Mouse (Mus musculus) liver, embryonic 15.5 days (tissue): ENCODE data around the gene Gpr135. TPM values are rescaled to one million over a fixed set of nuclear protein-coding genes. Genes with fewer than 3 reads are reported as not detected.
"Not testable (repeated sequence)": the region's sequence is repeated elsewhere in the genome, so short reads cannot be mapped to it uniquely, and the experiment has no call there.

Experiments used
- ATAC-seq: fragments of 200-750 bp; cut with Nextera tagmentation; 2 replicates; pipeline ENCODE4 v1.8.0; 2017; ENCODE audit warnings: moderate number of reproducible peaks, mild to moderate bottlenecking, moderate library complexity; ENCODE audit not compliant: insufficient read depth
- H3K27ac ChIP-seq: fragments of 300-500 bp; sonication (generic); replicated peaks from 2 replicates; pipeline ENCODE4 v1.5.1; 2015; ENCODE audit warnings: mild to moderate bottlenecking, inconsistent platforms
- H3K27me3 ChIP-seq: fragments of 300-500 bp; sonication (generic); 2 replicates; pipeline ENCODE4 v1.6.1; 2015; ENCODE audit warnings: mild to moderate bottlenecking, inconsistent platforms
- H3K36me3 ChIP-seq: fragments of 300-500 bp; sonication (generic); replicated peaks from 2 replicates; pipeline ENCODE4 v1.6.1; 2015; ENCODE audit warnings: moderate library complexity, mild to moderate bottlenecking, inconsistent platforms
- H3K4me1 ChIP-seq: fragments of 300-500 bp; sonication (generic); replicated peaks from 2 replicates; pipeline ENCODE4 v1.6.1; 2015; ENCODE audit warnings: inconsistent platforms
- H3K4me2 ChIP-seq: fragments of 300-500 bp; sonication (generic); 2 replicates; pipeline ENCODE4 v1.6.1; 2015; ENCODE audit warnings: moderate library complexity, mild to moderate bottlenecking, inconsistent platforms
- H3K4me3 ChIP-seq: fragments of 300-500 bp; sonication (generic); replicated peaks from 2 replicates; pipeline ENCODE4 v1.5.1; 2015; ENCODE audit warnings: mild to moderate bottlenecking, inconsistent platforms
- H3K9ac ChIP-seq: fragments of 300-500 bp; sonication (generic); 2 replicates; pipeline ENCODE4 v1.6.1; 2015; ENCODE audit warnings: moderate library complexity, mild to moderate bottlenecking, inconsistent platforms
- H3K9me3 ChIP-seq: fragments of 300-500 bp; sonication (generic); replicated peaks from 2 replicates; pipeline ENCODE4 v1.6.1; 2016; ENCODE audit warnings: inconsistent platforms
- WGBS: fragments of 180-500 bp; shearing (Covaris S2); methylation state at CpG from one replicate; pipeline ENCODE4 v1.1.7; 2015; ENCODE audit warnings: mixed read lengths; ENCODE audit not compliant: insufficient replicate concordance; 5-methylcytosine and 5-hydroxymethylcytosine counted together
- polyA plus RNA-seq: library from polyadenylated mRNA; unstranded; fragments of >200 nt; fragmentation: Nextera tagmentation; extraction: Ambion mirVana; gene quantifications from 2 replicates; pipeline ENCODE4 v1.2.1, GENCODE M21; 2015

The Gpr135 gene
- polyA plus RNA-seq, 1 experiment from 2014 or later, result 0.12 TPM

- Histone ChIP-seq H3K4me3 (no peak overlapping the region), H3K4me1 (no peaks in the 10 kb centered on the region), H3K27me3 (0 out of 2 replicates have a peak, but pooled peaks cover 6% of the 10 kb centered on the region), H3K9ac (no peak overlapping the region), H3K36me3 (no peaks in the 10 kb centered on the region), H3K9me3 (no peaks in the 10 kb centered on the region), H3K4me2 (no peak overlapping the region), H3K27ac (no peak overlapping the region)
- no peak for ATAC-seq
- 60% methylated on average over 4 of the region's 4 CpGs for WGBS
Observed at GRCm38 (mm10) chr12:72050821-72051220, 20.1 kb downstream of the Gpr135 start.

DNA sequence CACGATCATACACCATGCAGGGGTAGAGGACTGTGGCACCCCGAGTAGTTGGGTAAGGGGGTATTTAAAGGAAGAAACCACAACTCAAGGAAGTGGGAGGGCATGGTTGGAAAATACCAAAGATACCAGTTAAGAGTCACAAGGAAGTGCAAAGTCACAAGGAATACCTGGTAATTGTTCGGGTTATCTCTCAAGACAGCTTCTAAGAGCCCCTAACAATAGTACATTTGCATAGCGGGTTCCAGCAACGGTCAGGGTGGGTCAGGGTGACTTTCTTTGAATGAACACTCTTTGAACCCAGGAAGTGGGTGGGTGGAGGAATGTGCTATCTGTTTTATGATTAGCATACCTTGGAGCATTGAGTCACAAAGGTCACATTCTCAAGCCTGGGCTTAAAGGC lies 20.8 kb downstream of the Gpr135 start:
- not testable (repeated sequence) for H3K27me3 ChIP-seq, H3K9ac ChIP-seq, H3K27ac ChIP-seq, H3K36me3 ChIP-seq, H3K4me3 ChIP-seq, H3K4me2 ChIP-seq, H3K4me1 ChIP-seq, ATAC-seq, H3K9me3 ChIP-seq
- 78% methylated on average over 5 of the region's 5 CpGs for whole genome bisulfite sequencing

DNA sequence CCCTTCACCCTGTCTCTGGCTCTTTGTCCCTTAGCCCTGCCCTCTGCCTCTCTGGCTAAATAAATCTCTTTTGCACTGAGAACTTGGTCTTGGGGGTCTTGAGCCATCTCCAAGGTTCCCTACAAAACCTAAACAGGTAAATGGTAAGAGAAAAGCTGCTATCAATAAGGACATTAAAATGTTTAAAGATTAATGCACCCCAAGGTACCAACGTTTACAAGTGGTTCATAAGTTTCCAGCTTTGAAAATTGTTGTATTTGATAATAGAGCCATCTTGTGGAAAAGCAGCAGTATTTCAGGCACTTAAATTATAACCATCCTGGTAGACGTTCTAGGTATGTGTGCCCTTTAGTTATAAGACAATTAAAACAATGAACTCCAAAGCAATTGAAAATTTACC lies 23.4 kb downstream of the Gpr135 start:
- Histone ChIP-seq H3K4me2 (no peak overlapping the region), H3K9me3 (no peaks in the 10 kb centered on the region), H3K27me3 (0 out of 2 replicates have a peak, but pooled peaks cover under 1% of the 10 kb centered on the region), H3K36me3 (no peaks in the 10 kb centered on the region), H3K4me3 (no peak overlapping the region), H3K27ac (no peak overlapping the region), H3K4me1 (no peaks in the 10 kb centered on the region), H3K9ac (no peak overlapping the region)
- WGBS, result 6% methylated on average over 2 of the region's 2 CpGs
- no peak for ATAC-seq

DNA sequence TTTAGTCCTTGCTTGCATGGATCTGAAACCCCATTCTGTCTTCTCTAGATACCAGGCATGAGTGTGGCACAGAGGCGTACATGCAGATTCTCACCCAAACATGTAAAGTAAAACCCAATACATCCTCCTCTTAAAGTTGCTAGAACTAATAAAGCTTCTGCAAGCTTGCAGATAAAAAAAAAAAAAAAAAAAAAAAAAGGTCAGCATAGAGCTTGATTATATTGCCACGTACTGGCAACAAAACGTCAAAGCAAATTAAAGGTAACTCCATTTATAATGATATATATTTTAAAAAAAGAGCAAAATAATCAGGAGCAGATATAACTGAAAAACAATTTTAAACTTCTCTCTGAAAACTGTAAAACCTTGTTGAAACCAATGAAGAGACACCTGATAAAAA lies 29.7 kb downstream of the Gpr135 start:
- WGBS, result 72% methylated on average over 3 of the region's 3 CpGs
- Histone ChIP-seq H3K27me3 (no peaks in the 10 kb centered on the region), H3K4me1 (0 out of 2 replicates have a peak, but pooled peaks cover 1% of the 10 kb centered on the region), H3K4me2 (no peak overlapping the region), H3K9ac (no peak overlapping the region), H3K36me3 (no peaks in the 10 kb centered on the region), H3K4me3 (no peak overlapping the region), H3K27ac (no peak overlapping the region), H3K9me3 (no peaks in the 10 kb centered on the region)
- ATAC-seq, result no peak

DNA sequence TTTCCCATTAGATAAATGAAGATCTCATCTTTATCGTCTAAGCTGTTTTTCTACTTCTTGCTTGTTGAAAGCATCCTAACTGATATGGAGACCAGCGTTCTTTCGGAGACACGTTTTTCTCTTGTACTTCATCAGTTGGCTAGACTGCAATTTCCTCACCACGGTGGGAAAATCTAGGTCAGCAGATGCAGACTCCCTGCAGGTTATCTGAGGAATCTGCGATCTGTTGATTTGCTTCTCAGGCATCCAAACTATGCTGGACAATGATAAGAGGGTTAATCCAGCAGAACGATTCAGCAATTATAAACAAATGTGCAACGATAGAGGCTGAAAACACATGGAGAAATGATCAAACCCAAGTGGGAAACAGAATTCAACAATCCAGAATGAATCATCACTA lies 31.4 kb downstream of the Gpr135 start:
- H3K4me3 ChIP-seq, result no peak overlapping the region
- no peak overlapping the region for H3K27ac ChIP-seq
- H3K36me3 ChIP-seq, result no peaks in the 10 kb centered on the region
- no peak overlapping the region for H3K9ac ChIP-seq
- no peaks in the 10 kb centered on the region for H3K9me3 ChIP-seq
- WGBS, result 50% methylated on average over 8 of the region's 8 CpGs
- H3K4me2 ChIP-seq, result no peak overlapping the region
- H3K27me3 ChIP-seq, result no peaks in the 10 kb centered on the region
- no peak for ATAC-seq
- 0 out of 2 replicates have a peak, but pooled peaks cover 2% of the 10 kb centered on the region for H3K4me1 ChIP-seq

GRCm38 (mm10) chr12:72038866-72039265 lies 32.1 kb downstream of the Gpr135 start:
- Histone ChIP-seq H3K4me3 (no peak overlapping the region), H3K9me3 (no peaks in the 10 kb centered on the region), H3K36me3 (no peaks in the 10 kb centered on the region), H3K27ac (no peak overlapping the region), H3K4me1 (0 out of 2 replicates have a peak, but pooled peaks cover 2% of the 10 kb centered on the region), H3K9ac (no peak overlapping the region), H3K4me2 (no peak overlapping the region), H3K27me3 (no peaks in the 10 kb centered on the region)
- WGBS, result 60% methylated on average over 2 of the region's 2 CpGs
- ATAC-seq, result no peak

DNA sequence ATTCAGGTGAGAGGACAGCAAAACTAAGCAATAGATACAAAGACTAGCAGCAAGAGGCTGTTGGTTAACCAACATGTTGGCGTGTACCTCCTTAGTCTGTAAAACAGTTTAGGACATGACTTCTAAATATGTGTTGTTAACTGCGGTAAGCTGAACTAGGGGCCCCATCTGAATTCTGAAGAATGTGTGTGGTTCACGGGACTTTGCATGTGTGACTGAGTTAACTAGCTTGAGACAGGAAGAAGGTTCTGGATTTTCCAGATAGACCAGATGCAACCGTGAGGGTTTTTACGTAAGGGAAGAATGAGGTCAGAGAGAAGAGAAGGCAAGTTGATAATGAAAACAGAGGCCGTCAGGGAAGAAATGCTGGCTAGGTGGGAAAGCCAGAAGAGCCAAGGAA lies 33.9 kb downstream of the Gpr135 start:
- no peak overlapping the region for H3K27ac ChIP-seq
- no peak overlapping the region for H3K9ac ChIP-seq
- no peaks in the 10 kb centered on the region for H3K36me3 ChIP-seq
- no peak for ATAC-seq
- no peaks in the 10 kb centered on the region for H3K27me3 ChIP-seq
- no peak overlapping the region for H3K4me3 ChIP-seq
- no peaks in the 10 kb centered on the region for H3K9me3 ChIP-seq
- 56% methylated on average over 6 of the region's 6 CpGs for WGBS
- no peak overlapping the region for H3K4me2 ChIP-seq
- H3K4me1 ChIP-seq, result 0 out of 2 replicates have a peak, but pooled peaks cover 2% of the 10 kb centered on the region

GRCm38 (mm10) chr12:72036097-72036661 lies 34.7 kb downstream of the Gpr135 start:
- Histone ChIP-seq H3K36me3 (no peaks in the 10 kb centered on the region), H3K4me3 (no peak overlapping the region), H3K9me3 (no peaks in the 10 kb centered on the region), H3K27ac (no peak overlapping the region), H3K9ac (no peak overlapping the region), H3K4me1 (0 out of 2 replicates have a peak, but pooled peaks cover 2% of the 10 kb centered on the region), H3K4me2 (no peak overlapping the region), H3K27me3 (no peaks in the 10 kb centered on the region)
- 45% methylated on average over 9 of the region's 9 CpGs for WGBS
- ATAC-seq, result no peak

- Histone ChIP-seq H3K4me1 (0 out of 2 replicates have a peak, but pooled peaks cover 2% of the 10 kb centered on the region), H3K27me3 (no peaks in the 10 kb centered on the region), H3K9me3 (no peaks in the 10 kb centered on the region), H3K9ac (no peak overlapping the region), H3K4me3 (no peak overlapping the region), H3K36me3 (no peaks in the 10 kb centered on the region), H3K4me2 (no peak overlapping the region), H3K27ac (no peak overlapping the region)
- 75% methylated on average over 6 of the region's 6 CpGs for WGBS
- ATAC-seq, result no peak
Observed at GRCm38 (mm10) chr12:72031794-72032193, 39.1 kb downstream of the Gpr135 start.

DNA sequence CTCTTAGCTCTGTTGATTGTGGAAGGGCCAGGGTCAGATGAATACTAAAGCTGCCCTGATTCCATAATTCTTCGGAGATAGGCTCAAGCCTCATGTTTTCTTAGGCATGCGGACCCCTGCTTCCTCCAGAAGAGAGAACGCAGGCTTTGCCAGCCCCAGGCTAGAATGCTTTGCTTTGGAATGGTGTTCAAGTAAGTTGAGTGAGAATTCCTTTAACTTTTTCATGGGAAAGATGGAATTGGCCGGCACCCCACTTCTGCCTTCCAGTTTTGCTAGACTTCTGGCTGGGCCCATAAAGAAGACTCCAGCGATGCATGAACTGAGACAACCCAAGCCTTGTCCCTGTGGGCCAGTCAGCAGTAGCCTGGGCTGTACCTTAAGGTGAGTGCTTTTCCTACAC lies 39.8 kb downstream of the Gpr135 start:
- Histone ChIP-seq H3K4me1 (0 out of 2 replicates have a peak, but pooled peaks cover under 1% of the 10 kb centered on the region), H3K27me3 (no peaks in the 10 kb centered on the region), H3K9ac (no peak overlapping the region), H3K4me3 (no peak overlapping the region), H3K36me3 (no peaks in the 10 kb centered on the region), H3K9me3 (no peaks in the 10 kb centered on the region), H3K4me2 (no peak overlapping the region), H3K27ac (no peak overlapping the region)
- no peak for ATAC-seq
- 69% methylated on average over 5 of the region's 5 CpGs for WGBS

- Histone ChIP-seq H3K27me3 (no peaks in the 10 kb centered on the region), H3K4me2 (no peak overlapping the region), H3K4me3 (no peak overlapping the region), H3K4me1 (no peaks in the 10 kb centered on the region), H3K36me3 (no peaks in the 10 kb centered on the region), H3K9me3 (no peaks in the 10 kb centered on the region), H3K27ac (no peak overlapping the region), H3K9ac (no peak overlapping the region)
- 45% methylated on average over 6 of the region's 6 CpGs for WGBS
- no peak for ATAC-seq
Observed at GRCm38 (mm10) chr12:72025275-72025795, 45.6 kb downstream of the Gpr135 start.

- H3K9me3 ChIP-seq, result no peaks in the 10 kb centered on the region
- no peaks in the 10 kb centered on the region for H3K4me1 ChIP-seq
- ATAC-seq, result no peak
- H3K9ac ChIP-seq, result no peak overlapping the region
- no peaks in the 10 kb centered on the region for H3K27me3 ChIP-seq
- 71% methylated on average over 5 of the region's 5 CpGs for WGBS
- no peak overlapping the region for H3K4me3 ChIP-seq
- H3K27ac ChIP-seq, result no peak overlapping the region
- no peak overlapping the region for H3K4me2 ChIP-seq
- H3K36me3 ChIP-seq, result no peaks in the 10 kb centered on the region
Observed at GRCm38 (mm10) chr12:72023572-72023971, 47.4 kb downstream of the Gpr135 start.
